Mouse (Mus musculus): Measurements from ENCODE around the gene Invs. TPM values are rescaled to one million over a fixed set of nuclear protein-coding genes. Genes with fewer than 3 reads are reported as not detected.
A peak's percentile ranks its signal among the peaks of the same experiment; 100 is the strongest.
"Not testable (repeated sequence)": the region's sequence is repeated elsewhere in the genome, so short reads cannot be mapped to it uniquely, and the experiment has no call there.

Gene Invs
- polyA plus RNA-seq, 2 experiments from 2014 or later = 8.6 to 11.4 TPM

DNA sequence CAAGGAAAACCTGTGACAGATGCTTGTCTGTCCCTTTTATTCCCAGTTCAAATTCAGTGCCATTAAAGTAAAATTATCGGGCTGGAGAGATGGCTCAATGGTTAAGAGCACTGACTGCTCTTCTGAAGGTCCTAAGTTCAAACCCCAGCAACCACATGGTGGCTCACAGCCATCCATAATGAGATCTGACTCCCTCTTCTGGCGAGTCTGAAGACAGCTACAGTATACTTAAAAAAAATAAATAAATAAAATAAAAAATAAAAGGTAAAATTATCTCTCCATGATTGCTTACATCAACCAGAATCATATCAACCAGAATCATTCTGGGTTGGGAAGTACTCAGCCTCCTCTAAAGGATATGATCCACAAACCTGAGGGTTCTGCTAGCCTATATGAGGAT lies 48.5 kb downstream of the Invs start:
- no peak for ATAC-seq

DNA sequence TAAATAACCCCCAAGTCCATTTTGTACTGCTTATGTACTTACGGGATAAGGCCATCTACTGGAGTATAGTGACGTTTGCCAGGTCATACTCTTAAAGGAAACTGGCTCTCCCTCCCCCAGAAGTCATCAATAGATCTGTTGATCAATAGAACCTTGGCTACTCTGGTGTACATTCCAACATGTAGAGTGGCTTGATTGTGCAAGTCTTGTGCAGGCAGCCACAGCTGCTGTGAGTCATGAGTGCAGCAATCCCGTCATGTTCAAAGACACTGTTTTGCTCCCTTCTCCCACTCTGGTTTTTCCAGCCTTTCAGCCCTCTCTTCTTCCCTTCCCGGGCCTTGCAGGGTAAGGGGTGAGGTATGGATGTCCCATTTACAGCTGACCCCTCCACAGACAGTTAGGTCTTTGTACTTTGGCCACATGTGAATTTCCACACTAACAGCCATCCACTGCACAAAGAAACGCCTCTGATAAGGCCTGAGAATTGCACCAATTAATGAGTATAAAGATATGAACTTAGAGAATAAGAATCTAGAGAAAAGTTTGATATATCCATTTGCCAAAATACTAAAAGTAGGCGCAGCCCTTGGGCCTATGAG lies 53.0 kb downstream of the Invs start:
- no peak for ATAC-seq

DNA sequence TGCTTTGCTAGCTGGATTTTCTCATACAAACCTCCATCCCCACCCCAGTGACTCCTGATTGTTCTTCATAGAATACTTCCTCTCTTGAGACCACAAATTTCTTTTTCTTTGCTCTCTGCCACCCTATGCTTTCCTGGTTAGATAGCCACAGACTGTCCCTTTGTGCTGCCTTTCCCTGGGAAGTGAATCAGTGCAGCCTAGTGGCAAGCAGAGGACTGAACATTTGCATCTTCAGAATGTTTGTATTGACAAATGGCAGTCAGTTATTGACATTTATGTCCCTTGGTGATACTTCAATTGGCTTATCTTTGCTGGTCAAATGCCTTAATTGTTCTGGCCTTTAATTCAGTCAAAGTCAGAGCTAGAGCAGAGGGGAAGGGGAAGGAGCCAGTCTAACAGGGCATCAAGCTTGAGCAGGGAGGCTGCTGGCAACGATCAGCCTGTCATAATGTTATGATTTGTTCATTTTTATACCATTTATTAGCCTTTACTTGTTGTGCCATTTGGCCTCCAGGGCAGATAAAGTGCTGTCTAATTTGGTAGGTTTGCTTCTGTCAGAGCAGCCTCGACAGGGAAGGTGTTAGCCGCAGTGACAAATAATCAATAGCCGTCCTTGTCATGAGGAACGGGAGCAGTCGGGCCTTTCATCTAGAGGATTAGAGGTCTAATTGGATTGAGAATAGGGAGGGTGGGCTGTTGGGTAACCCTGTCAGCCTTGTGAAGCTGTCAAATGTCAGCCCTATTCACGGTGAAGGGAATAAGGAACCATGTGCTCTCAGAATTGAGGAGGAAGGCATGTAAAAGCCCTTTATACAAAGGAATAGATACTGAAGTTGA lies 55.6 kb downstream of the Invs start:
- no peak for ATAC-seq

DNA sequence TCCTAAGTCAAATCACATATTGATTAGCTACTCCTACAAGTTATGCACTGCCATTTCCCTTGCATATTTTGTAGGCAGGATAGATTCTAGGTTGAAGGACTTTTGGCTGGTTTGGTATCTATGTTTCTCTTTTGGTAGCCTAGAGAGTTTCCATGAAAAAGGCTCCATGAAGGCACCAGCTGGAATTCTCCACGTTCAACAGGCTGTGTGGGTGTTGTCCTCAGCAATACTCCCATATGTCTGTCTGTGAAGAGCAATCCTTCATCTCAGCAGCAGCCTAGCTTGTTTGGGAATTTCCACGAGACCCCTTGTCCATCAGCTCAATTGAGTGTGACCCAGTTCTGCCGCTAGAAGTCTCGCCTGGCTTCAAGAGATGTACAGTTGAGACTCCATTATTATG lies 63.1 kb downstream of the Invs start:
- no peak for ATAC-seq

DNA sequence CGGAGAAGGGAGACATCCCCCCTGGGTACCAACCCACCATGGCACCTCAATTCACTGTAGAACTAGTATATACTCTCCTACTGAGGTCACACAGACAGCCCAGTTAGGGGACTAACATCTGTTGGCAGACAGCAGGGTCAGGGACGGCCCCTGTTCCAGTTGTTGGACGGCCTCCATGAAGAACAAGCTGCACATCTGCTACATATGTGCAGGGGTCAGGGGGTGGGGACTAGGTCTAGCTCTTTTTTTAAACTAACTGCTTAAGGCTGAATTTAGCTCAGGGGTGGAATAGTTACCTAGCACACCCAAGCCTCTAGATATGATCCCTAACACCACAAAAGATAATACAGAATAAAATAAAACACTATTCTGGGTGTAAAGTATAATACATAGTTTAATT lies 82.8 kb downstream of the Invs start:
- no peak for ATAC-seq

DNA sequence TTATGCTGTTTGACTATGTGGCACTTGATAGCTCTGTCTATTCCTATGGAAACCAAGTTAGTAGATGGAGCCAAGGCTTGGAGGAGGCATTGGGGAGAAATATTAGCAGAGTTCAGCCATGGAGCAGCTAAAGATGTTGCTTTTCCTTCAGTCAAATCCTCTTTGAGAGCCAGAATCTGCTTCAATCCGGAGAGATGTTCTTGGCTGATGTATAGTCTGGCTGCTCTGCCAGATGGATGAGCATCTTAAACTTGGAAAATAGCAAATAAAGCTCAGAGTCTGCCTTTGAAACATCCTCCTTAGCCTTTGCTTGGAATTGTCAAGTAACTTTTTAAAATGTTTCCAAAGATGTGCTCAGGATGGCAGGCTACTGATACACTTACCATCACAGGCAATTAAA lies 91.5 kb downstream of the Invs start:
- ATAC-seq = no peak

DNA sequence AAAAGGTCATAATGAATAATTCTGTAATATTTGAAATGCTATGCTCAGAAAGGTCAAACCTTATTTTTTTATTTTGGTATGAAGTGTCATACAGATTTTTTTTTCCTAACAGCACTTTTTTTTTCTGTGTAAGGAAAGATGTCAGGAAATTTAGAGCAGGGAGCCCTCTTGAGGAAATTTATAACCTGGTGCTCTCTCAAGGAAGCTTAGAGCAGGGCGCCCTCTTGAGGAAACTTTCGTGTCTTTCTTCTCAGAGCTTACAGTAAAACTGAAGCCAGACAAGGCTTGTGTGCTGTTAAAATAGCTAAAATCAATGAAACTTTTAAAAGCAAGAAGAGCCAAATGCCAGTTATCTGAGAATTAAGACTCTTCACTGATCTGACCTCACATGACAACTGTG lies 101.4 kb downstream of the Invs start:
- ATAC-seq = peak; percentile 57

DNA sequence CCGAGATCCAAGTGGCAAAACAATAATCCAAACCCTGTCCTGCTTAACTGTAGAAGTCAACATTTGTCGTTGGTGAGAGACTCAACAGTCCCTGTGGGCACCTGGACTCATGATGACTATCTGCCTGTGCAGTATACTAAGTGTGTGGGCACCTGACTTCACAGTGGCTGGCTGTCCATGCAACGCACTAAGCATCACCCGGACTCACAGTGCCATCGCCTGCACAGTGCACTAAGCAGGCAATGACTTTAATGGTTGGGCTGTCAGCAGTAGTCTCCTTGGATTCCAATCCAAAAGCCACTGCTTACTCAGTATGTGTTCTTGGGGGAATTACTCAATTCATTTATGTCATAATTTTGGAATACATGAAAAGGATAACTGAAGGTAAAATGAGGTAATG lies 102.9 kb downstream of the Invs start:
- ATAC-seq = no peak

DNA sequence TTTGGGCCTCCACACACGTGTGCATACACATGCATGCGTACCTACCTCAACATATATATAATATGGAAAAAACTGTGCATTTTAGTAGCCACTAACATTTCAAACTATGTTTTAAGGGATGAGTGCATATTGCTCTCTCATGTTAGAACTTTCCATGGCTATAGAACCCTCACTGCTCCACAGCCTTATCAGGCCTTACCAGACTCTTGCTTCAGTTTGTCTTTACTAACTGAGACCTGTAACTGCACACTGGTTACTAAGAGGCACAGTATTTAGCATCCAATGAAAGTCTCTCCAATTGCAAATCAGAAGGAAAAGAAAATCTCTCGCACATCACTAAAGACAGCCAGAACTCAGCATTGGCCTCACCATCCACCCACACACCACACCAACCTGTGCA lies 117.4 kb downstream of the Invs start:
- no peak for ATAC-seq

DNA sequence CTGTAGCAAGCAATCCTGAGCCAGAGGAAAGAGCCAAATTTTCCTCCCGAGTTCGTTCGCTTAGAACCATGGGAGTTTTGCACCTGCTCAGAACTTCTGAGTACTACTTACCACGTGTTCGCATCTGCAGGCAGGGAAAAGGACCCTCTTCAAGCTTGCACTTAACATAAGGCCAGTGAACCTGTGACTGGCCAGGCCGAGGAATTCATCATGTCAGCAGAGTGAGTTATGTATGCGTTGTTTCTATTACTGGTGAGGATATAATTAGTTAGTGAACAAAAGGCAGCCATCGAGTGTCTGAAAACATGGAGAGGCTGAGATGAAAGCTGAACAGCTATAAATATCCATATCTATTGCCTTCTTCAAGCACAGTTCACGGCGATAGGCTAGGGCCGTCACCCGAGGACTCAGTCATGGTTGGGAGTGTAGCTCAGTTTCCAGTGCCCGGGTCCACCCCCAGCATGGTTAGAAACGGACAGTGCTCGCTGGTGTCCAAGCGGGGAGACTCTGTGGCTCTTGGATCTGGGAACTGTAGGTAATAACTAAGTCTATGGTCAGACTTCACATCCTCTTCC lies 123.6 kb downstream of the Invs start:
- ATAC-seq = no peak

DNA sequence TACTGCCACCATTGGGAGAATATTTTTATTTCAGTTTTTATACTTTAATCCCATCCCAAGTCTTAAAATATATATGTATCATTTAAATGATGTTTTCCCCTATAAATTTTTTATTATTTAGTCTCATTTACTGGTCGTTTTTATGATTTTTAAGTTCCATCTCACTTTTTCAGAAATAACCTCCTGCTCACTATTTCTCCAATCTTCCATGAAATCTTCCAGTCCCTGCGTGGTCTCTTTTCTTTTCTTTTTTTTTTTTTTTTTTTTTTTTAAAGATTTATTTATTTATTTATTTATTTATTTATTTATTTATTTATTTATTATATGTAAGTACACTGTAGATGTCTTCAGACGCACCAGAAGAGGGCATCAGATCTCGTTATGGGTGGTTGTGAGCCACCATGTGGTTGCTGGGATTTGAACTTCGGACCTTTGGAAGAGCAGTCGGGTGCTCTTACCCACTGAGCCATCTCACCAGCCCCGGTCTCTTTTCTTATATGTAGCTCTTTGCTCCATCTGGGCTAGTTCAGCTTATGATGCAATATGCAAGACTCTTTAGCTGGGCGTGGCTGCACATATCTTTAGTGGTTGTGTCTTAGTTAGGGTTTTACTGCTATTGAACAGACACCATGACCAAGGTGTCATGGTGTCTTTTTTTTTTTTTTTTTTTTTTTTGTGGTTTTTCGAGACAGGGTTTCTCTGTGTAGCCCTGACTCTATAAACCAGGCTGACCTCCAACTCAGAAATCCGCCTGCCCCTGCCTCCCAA lies 126.3 kb downstream of the Invs start:
- not testable (repeated sequence) for ATAC-seq

DNA sequence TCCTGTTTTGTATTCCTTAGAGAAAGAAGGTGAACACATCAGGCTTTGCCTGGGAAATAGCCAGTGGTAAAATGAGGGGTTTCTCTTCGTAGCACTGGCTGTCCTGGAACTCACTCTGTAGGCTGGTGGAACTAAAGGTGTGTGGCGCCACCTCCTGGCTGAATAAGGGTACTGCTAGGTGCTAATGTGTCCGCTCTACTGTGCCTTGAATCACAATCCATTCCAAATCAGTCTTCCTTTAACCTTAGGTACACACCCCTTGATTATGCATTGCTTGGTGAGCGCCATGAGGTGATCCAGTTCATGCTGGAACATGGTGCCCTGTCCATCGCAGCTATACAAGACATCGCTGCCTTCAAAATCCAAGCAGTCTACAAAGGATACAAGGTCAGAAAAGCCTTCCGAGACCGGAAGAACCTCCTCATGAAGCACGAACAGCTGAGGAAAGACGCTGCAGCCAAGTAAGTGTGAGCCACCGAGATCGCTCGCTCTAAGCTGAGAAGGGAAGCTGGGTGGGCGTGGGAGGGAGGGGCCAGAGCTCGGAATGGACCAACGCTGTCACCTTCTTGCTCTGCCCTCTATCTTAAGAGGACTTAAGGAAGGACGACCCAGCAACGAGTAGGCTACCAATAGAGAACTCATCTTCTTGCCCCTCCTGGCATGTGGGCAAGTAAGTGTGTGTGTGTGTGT lies 127.9 kb downstream of the Invs start:
- ATAC-seq = peak; percentile 34

DNA sequence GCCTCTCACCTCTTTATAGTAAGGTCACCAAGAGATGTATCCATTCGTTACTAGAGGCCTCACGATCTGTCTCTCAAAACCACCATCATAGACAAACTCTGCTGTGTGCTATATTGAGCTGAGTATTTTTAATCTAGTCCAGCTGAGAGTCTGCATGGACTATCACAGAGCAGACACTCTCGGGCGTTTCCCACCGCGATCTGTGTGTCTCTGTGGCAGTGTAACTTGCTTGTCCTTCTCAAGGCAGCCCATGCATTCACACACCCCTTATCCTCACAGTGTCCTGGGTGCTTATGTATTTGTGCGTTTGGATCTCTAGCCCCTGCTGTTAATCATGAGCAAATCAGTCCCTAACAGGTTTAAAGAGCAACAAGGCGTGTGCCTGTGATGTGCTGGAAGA lies 133.9 kb downstream of the Invs start:
- ATAC-seq = no peak

DNA sequence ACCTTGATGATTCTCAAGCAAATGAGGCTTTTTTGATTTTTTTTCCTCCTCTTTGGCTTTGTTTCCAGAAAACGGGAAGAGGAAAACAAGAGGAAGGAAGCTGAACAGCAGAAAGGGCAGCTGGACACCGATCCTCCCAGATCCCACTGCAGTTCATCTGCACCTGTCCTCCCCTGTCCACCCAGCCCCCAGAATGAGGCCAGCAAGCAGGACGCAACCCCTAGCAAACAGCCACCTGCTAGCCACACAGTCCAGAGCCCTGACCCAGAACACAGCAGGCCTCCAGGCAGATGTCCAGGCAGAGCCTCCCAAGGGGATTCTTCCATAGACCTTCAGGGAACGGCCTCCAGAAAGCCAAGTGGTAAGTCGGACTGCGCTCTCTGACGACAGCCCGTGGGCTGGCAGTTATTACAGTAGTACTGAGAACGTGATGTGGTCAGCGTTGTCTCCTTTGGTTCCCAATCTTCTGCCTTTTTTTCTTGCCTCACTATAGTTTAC lies 136.3 kb downstream of the Invs start:
- no peak for ATAC-seq

DNA sequence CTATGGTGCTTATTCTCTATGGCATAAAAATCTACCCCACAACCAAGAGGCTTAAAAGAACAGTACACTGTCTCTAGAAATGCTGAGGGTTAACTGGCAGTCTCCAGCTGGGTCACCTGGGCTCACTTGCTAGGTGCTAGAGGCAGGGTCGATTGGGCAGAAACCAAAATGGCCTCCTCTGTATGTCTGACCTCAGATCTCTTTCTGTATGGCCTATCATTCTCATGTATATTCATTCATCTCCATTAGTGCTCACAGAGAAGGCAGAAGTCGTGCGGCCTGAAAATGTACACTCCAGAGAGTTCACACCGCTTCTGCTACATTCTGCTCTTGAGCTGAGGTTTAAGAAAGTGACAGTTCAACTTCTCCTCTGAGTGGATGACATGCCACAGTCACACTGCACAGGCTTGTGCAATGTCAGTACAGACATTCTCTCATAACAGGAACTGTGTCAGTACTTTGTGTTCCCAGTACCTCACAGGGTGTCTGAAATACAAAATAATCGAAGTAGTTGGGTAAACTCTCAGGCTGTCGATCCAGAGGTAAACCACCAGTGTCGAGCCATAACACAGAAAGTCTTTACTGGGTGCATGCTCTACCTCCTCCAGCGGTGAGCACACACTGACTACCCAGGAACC lies 139.4 kb downstream of the Invs start:
- no peak for ATAC-seq

DNA sequence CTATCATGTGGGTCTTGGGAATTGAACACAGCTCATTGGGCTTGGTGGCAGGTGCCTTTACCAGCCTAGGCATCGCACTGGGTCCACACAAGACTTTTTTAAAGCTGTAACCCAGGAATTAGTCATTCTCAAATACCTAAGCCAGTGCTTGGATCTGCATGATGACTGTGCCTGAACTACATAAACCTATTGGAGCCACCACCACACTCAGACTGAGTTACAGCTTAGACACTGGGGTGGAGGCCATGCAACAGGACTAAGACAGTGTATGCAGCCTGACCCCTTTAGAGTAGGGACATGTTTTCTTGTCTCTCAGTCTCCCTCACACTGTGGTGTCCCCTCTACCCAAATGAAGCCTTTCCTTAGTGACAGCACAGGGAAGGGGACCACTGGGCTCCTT lies 143.1 kb downstream of the Invs start:
- ATAC-seq = no peak

DNA sequence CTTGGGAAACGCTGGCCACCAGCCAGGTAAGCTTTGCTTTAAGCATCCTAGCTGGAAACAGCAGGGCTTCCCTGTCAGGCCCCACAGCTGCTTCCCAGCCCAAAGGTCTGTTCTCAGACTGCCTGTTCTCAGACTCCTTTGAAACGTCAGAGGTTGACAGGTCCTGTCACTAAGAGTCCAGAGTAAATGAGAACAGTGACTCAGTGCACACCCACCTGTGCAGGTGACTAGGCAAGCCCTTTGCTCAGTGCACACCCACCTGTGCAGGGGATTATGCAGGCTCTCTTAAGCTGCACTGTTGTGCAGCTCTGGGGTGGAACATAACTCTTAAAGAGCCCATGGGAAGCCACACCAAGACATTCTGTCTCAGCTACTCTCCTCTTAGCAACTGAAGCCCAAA lies 144.2 kb downstream of the Invs start:
- no peak for ATAC-seq

DNA sequence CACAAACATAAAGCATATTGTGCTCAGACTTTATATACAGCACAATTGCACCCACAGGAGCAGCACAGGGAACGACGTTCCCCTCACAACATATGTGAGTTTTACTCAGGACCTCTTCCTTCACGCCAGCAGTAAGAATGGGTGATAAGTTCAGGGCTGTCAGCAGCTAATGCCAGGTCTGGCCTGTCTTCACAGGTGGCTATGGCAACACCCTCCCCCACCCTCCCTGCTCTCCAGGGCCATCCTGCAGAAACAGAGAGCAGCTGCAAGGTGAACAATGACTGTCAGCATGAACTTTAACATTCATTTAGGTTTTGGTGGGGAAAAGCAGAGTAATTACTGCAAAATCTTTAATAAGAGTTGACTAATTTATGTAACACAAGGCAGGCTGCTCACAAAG lies 147.9 kb downstream of the Invs start:
- ATAC-seq = no peak

DNA sequence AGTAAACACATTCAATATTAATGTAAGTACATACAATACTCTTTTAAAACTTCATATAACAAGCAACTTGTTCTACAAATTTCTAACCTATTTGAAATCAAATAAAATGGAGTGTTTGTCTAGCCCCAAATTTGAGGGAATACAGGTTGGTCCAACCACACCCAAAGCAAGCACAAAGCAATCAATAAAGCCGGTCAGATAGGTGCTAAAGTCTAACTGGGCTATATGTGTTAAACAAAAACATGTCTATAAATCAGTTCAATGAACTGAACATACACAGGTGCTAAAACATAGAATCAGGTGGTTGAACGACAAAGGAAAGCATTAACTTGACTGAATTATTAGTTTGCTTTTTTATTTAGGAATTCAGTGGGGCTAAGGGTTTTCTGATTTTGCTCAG lies 148.5 kb downstream of the Invs start:
- no peak for ATAC-seq

DNA sequence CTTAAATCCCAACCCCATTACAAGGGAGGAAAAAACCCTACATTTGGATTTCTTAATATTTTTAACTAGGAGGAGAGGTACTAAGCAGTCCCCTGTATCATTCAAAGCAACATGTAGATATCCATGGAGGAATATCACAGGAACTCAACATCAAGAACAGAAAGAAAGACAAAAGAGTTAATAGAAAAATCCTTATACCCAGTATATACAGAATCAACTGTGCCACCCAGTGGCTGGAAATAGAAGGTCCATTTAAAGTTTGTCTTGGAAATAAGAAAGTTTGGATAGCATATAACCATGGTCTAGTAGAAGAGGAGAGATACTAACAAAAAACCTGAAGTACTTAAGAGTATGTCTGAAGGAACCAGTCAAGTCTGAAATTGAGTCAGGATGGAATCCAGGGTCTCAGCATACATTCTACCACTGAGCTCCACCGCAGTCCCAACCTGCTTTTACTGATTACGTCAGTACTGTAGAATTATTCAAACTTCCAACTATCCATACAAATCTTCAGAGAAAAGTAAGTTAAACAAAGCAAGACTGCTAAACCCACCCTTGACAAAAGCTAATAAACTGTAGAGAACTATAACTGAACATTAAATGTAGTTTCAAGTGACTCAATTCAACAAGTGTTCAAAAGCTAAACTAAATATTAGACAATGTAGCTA lies 174.7 kb downstream of the Invs start:
- no peak for ATAC-seq

DNA sequence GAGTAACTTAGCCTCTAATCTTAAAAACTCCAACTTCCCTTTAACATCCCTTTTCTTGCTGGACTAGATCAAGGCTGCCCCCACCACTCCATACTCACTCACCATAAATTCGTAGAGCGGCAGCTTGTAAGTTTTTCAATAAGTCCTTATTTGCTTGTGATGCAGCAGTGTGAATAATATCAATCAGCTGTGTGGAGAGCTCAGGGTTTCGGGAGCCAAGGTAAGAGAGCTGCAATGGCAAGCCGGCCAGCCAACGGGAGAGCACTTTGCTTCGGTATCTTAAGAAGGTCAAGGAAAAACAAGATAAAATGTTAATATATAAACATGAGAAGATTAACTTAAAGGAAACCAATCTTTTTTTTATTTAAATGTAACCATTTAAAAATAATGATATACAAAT lies 178.9 kb downstream of the Invs start:
- no peak for ATAC-seq

DNA sequence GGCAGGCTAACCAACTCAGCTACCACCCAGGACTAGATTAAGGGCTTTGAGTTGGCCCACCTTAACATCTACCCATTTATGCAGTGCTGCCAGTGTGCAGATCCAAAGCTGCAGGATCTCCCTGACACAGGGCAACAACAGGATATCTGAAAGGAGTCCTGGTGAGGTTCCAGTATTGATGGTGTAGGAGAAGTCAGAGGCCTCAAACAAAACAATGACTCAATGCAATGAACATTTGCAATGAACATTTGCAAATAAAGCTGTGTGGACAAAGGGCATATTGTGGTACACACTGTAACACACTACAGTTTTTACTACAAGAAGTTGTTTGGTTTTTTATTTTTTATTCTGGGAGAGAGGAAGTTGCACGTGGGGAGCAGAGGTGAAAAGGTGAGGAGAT lies 181.5 kb downstream of the Invs start:
- ATAC-seq = no peak
